Mouse (Mus musculus): ENCODE measurements around the gene Triobp. TPM values are rescaled to one million over a fixed set of nuclear protein-coding genes. Genes with fewer than 3 reads are reported as not detected.
A peak's percentile ranks its signal among the peaks of the same experiment; 100 is the strongest.

Triobp gene
- total RNA-seq, 1 experiment: 30.6 TPM

DNA sequence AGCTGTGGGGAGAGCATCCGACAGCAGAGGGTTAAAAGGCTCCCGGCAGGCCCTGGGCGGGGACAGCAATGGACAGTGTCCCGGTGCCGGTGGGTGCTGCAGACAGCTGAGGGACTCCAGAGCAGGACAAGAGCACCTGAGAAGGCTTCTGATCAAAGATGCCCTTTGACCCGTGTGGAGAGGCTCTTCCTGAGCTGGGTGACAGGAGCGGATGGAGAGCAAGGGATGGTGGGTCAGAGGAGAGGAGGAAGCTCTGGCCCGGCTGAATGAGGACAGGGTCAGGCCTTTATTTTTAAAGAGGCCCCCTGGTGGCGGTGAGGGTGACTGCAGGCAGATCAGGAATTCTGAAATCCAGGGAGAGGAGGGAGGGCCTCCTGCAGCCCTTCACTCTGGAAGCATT lies 4.9 kb upstream of the Triobp start:
- in situ Hi-C loops (cut with MboI; ENCODE audit: low sequenced_read_pairs in 2 of 2, unreplicated experiment in 2 of 2): no loop called here

GRCm38 (mm10) chr15:78946232-78946631 lies 1.3 kb upstream of the Triobp start:
- in situ Hi-C loops (cut with MboI; ENCODE audit: low sequenced_read_pairs in 2 of 2, unreplicated experiment in 2 of 2): no loop called here

More for the DNA sequence above, 4.9 kb upstream of the Triobp start:
- no peak for DNase-seq (ENCODE audit: low read depth, low spot score)
- Histone ChIP-seq H3K36me3 (ENCODE audit: control insufficient read depth, insufficient read depth, low read length, poor library complexity, severe bottlenecking) (peaks cover 37% of the 10 kb centered on the region), H3K27ac (ENCODE audit: insufficient read depth, low read depth, low read length, poor library complexity, severe bottlenecking) (no peak overlapping the region), H3K9me3 (ENCODE audit: control insufficient read depth, insufficient read depth, low read depth, low read length) (no peaks in the 10 kb centered on the region), H3K4me3 (ENCODE audit: insufficient read depth in 1 of 2, low read depth in 1 of 2, low read length in 2 of 2, poor library complexity in 1 of 2, severe bottlenecking in 1 of 2) (peak overlapping the region in 1 of 2 experiments; percentile 34; a peak in 1 of 4 replicates), H3K9ac (ENCODE audit: insufficient read depth, low read depth, low read length, poor library complexity, severe bottlenecking) (peak overlapping the region; percentile 58; the same call in 1 of the 2 replicates), H3K4me1 (ENCODE audit: control insufficient read depth in 2 of 2, insufficient read depth in 2 of 2, low read length in 2 of 2, poor library complexity in 1 of 2) (peaks cover 1 to 3% of the 10 kb centered on the region in 2 experiments; a peak in 1 of 4 replicates)
- TF ChIP-seq ZNF384 (IDR thresholded peaks at IDR 0.05; ENCODE audit: low read depth, low read length) (no peak), CHD2 (IDR thresholded peaks at IDR 0.05; ENCODE audit: low read depth, low read length) (no peak), MAFK (IDR thresholded peaks at IDR 0.05; ENCODE audit: insufficient read depth, low read depth, low read length) (no peak), HCFC1 (IDR thresholded peaks at IDR 0.05; ENCODE audit: borderline replicate concordance, insufficient read depth, low read length) (no peak), ZC3H11A (IDR thresholded peaks at IDR 0.05; ENCODE audit: borderline replicate concordance, low read depth, low read length) (no peak)

GRCm38 (mm10) chr15:78948152-78948725 lies 715 bp downstream of the Triobp start:
- TF ChIP-seq CHD2 (IDR thresholded peaks at IDR 0.05; ENCODE audit: low read depth, low read length): no peak
- TF ChIP-seq HCFC1 (IDR thresholded peaks at IDR 0.05; ENCODE audit: borderline replicate concordance, insufficient read depth, low read length): no peak
- TF ChIP-seq ZC3H11A (IDR thresholded peaks at IDR 0.05; ENCODE audit: borderline replicate concordance, low read depth, low read length): no peak
- TF ChIP-seq ZNF384 (IDR thresholded peaks at IDR 0.05; ENCODE audit: low read depth, low read length): no peak
- TF ChIP-seq MAFK (IDR thresholded peaks at IDR 0.05; ENCODE audit: insufficient read depth, low read depth, low read length): no peak

More at GRCm38 (mm10) chr15:78946232-78946631, 1.3 kb upstream of the Triobp start:
- no peak overlapping the region for H3K27ac ChIP-seq (ENCODE audit: insufficient read depth, low read depth, low read length, poor library complexity, severe bottlenecking)
- no peak overlapping the region for H3K4me3 ChIP-seq (ENCODE audit: insufficient read depth in 1 of 2, low read depth in 1 of 2, low read length in 2 of 2, poor library complexity in 1 of 2, severe bottlenecking in 1 of 2)
- TF ChIP-seq ZNF384 (IDR thresholded peaks at IDR 0.05; ENCODE audit: low read depth, low read length): no peak
- no peak for TF ChIP-seq MAFK (IDR thresholded peaks at IDR 0.05; ENCODE audit: insufficient read depth, low read depth, low read length)
- no peak for TF ChIP-seq HCFC1 (IDR thresholded peaks at IDR 0.05; ENCODE audit: borderline replicate concordance, insufficient read depth, low read length)
- TF ChIP-seq CHD2 (IDR thresholded peaks at IDR 0.05; ENCODE audit: low read depth, low read length): no peak
- TF ChIP-seq ZC3H11A (IDR thresholded peaks at IDR 0.05; ENCODE audit: borderline replicate concordance, low read depth, low read length): no peak
- H3K4me1 ChIP-seq (ENCODE audit: control insufficient read depth in 2 of 2, insufficient read depth in 2 of 2, low read length in 2 of 2, poor library complexity in 1 of 2): peaks cover 1 to 8% of the 10 kb centered on the region in 2 experiments; a peak in 1 of 4 replicates
- no peak overlapping the region for H3K9ac ChIP-seq (ENCODE audit: insufficient read depth, low read depth, low read length, poor library complexity, severe bottlenecking)
- no peak for DNase-seq (ENCODE audit: low read depth, low spot score)
- H3K36me3 ChIP-seq (ENCODE audit: control insufficient read depth, insufficient read depth, low read length, poor library complexity, severe bottlenecking): peaks cover 7% of the 10 kb centered on the region
- H3K9me3 ChIP-seq (ENCODE audit: control insufficient read depth, insufficient read depth, low read depth, low read length): no peaks in the 10 kb centered on the region

GRCm38 (mm10) chr15:78948883-78949282 lies 1.4 kb downstream of the Triobp start:
- Histone ChIP-seq H3K9ac (ENCODE audit: insufficient read depth, low read depth, low read length, poor library complexity, severe bottlenecking) (no peak overlapping the region), H3K4me1 (ENCODE audit: control insufficient read depth in 2 of 2, insufficient read depth in 2 of 2, low read length in 2 of 2, poor library complexity in 1 of 2) (peaks cover 0 to 6% of the 10 kb centered on the region in 2 experiments; a peak in 1 of 4 replicates), H3K9me3 (ENCODE audit: control insufficient read depth, insufficient read depth, low read depth, low read length) (no peaks in the 10 kb centered on the region), H3K27ac (ENCODE audit: insufficient read depth, low read depth, low read length, poor library complexity, severe bottlenecking) (no peak overlapping the region), H3K4me3 (ENCODE audit: insufficient read depth in 1 of 2, low read depth in 1 of 2, low read length in 2 of 2, poor library complexity in 1 of 2, severe bottlenecking in 1 of 2) (no peak overlapping the region), H3K36me3 (ENCODE audit: control insufficient read depth, insufficient read depth, low read length, poor library complexity, severe bottlenecking) (no peaks in the 10 kb centered on the region)
- TF ChIP-seq MAFK (IDR thresholded peaks at IDR 0.05; ENCODE audit: insufficient read depth, low read depth, low read length) (no peak), ZC3H11A (IDR thresholded peaks at IDR 0.05; ENCODE audit: borderline replicate concordance, low read depth, low read length) (no peak), CHD2 (IDR thresholded peaks at IDR 0.05; ENCODE audit: low read depth, low read length) (no peak), ZNF384 (IDR thresholded peaks at IDR 0.05; ENCODE audit: low read depth, low read length) (no peak), HCFC1 (IDR thresholded peaks at IDR 0.05; ENCODE audit: borderline replicate concordance, insufficient read depth, low read length) (no peak)
- in situ Hi-C loops (cut with MboI; ENCODE audit: low sequenced_read_pairs in 2 of 2, unreplicated experiment in 2 of 2): no loop called here
- no peak for DNase-seq (ENCODE audit: low read depth, low spot score)

More at GRCm38 (mm10) chr15:78948152-78948725, 715 bp downstream of the Triobp start:
- DNase-seq (ENCODE audit: low read depth, low spot score): no peak
- Histone ChIP-seq H3K4me1 (ENCODE audit: control insufficient read depth in 2 of 2, insufficient read depth in 2 of 2, low read length in 2 of 2, poor library complexity in 1 of 2) (peaks cover 0 to 6% of the 10 kb centered on the region in 2 experiments; a peak in 1 of 4 replicates), H3K9ac (ENCODE audit: insufficient read depth, low read depth, low read length, poor library complexity, severe bottlenecking) (peak overlapping the region; percentile 65), H3K9me3 (ENCODE audit: control insufficient read depth, insufficient read depth, low read depth, low read length) (no peaks in the 10 kb centered on the region), H3K4me3 (ENCODE audit: insufficient read depth in 1 of 2, low read depth in 1 of 2, low read length in 2 of 2, poor library complexity in 1 of 2, severe bottlenecking in 1 of 2) (peak overlapping the region; percentile 57 to 67), H3K36me3 (ENCODE audit: control insufficient read depth, insufficient read depth, low read length, poor library complexity, severe bottlenecking) (no peaks in the 10 kb centered on the region), H3K27ac (ENCODE audit: insufficient read depth, low read depth, low read length, poor library complexity, severe bottlenecking) (no peak overlapping the region)
- in situ Hi-C loops (cut with MboI; ENCODE audit: low sequenced_read_pairs in 2 of 2, unreplicated experiment in 2 of 2): no loop called here

Data from ES-E14 (cell line).